Mouse (Mus musculus) gastrocnemius, adult 2 months (tissue): ENCODE data around the gene Ppp1r1b. TPM values are rescaled to one million over a fixed set of nuclear protein-coding genes. Genes with fewer than 3 reads are reported as not detected.

Source experiments
- DNase-seq: peaks from one replicate; pipeline ENCODE4 v3.0.0; 2022
- H3K27ac ChIP-seq: fragments of 200-600 bp; 2 replicates; pipeline ENCODE4 v1.8.1; 2022; ENCODE audit warnings: mild to moderate bottlenecking
- H3K4me3 ChIP-seq: fragments of 200-600 bp; 2 replicates; pipeline ENCODE4 v1.8.1; 2022; ENCODE audit warnings: mild to moderate bottlenecking, moderate library complexity
- CTCF ChIP-seq: fragments of 200-600 bp; IDR thresholded peaks from 2 replicates; pipeline ENCODE4 v1.8.1; 2022; ENCODE audit warnings: antibody characterized with exemption, mild to moderate bottlenecking, moderate library complexity
- intact Hi-C: fragments of 180-260 bp; cut with DNase I; formaldehyde crosslinking; loops from one replicate; pipeline ENCODE4 v1.15.1; 2025
- total RNA-seq, 2 experiments: library from RNA; stranded (reverse); gene quantifications; 2 replicates each; pipeline ENCODE4 v1.2.3; 2021

The Ppp1r1b gene
- total RNA-seq, 2 experiments from 2014 or later = not detected

DNA sequence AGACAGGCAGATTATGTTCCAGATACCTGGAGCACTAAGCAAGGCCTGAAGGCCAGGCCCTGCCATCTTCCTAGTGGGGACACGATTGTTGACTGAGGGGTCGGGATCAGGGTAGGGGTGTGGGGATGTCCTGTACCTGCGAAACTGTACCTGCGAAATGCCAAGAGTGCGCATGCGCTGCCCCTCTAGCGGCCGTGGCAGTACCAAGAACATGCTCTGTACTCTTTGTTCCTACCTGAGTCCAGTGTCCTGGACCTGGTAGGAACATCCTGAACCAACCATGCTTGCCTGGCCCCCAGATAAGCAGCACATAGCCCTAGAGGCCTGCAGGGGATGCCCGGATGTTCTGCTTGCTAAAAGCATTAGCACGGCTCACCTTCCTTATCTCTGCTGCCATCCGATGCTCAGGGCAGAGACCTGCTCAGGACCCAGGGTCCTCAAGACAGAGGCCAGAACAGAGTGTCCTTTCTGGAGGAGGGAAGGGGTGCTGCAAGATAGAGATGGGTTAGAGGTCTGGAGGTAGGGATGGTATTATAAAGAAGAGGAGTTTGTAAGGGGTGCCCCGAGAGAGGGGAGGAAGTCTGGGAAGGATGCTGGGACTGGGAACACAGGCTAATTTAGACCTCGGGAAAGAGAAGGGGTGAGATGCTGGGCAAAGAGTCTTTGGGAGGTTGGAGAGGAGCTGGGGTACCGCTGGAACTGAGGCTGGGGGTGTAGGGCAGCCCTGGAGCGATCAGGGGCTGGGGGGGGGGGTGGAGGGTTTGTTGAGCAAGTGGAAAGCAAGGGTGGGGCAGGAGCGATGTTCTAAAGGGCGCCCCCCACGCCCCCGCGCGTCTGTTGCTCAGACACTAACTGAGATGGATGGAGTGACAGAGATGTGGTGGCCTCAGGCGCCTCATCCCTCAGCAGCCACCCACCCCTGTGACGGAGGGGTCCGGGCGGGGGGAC is 37.7 kb downstream of the Ppp1r1b start, which contains the start of gene Pnmt:
TSS of gene Pnmt (plus strand) at position 813 of the 948 bp plus-strand sequence.
- peak within 1 kb of the TSS; percentile 88 for H3K4me3 ChIP-seq
- intact Hi-C loops = no loop called here
- TF ChIP-seq CTCF = no peak
- DNase-seq = peak; percentile 73
- H3K27ac ChIP-seq = peak within 1 kb of the TSS; percentile 98

DNA sequence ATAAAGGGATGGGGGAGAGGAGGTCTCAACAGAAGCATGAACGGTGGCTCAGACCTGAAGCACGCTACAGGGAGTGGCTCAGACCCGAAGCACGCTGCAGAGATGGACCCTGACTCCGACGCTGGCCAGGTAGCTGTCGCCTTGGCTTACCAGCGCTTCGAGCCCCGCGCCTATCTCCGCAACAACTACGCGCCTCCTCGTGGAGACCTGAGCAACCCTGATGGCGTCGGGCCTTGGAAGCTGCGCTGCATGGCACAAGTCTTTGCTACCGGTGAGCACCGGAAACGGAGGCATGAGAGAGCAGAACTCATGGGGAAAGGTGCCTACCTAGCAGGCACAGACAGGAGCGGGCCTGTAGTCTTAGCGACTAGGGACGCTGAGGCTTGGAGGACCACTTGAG is 38.4 kb downstream of the Ppp1r1b start:
- DNase-seq = peak; percentile 62
- TF ChIP-seq CTCF = no peak
- H3K27ac ChIP-seq = peak overlapping the region; percentile 98
- no peak overlapping the region for H3K4me3 ChIP-seq
- intact Hi-C loops = no loop called here

DNA sequence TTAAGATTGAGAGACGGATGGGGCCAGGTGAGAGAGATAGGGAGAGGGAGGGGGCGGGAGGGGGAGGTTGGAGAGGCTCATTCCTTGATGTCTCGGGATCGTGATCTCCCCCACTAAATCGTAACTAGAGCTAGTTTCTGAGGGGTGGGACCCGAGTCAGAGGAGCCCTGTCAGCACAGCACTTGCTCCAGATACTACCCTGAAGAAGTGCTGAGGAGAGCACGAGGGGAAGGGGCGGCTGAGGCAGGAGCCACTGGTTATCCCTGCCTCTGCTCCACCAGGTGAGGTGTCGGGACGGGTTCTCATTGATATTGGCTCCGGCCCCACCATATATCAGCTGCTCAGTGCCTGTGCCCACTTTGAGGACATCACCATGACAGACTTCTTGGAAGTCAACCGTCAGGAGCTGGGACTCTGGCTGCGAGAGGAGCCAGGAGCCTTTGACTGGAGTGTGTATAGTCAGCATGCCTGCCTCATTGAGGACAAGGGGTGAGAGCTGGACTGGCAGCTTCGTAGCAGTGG is 38.9 kb downstream of the Ppp1r1b start:
- H3K4me3 ChIP-seq = no peak overlapping the region
- peak overlapping the region; percentile 98; the same call in 1 of the 2 replicates for H3K27ac ChIP-seq
- intact Hi-C loops = no loop called here
- peak; percentile 57 for DNase-seq
- no peak for TF ChIP-seq CTCF

DNA sequence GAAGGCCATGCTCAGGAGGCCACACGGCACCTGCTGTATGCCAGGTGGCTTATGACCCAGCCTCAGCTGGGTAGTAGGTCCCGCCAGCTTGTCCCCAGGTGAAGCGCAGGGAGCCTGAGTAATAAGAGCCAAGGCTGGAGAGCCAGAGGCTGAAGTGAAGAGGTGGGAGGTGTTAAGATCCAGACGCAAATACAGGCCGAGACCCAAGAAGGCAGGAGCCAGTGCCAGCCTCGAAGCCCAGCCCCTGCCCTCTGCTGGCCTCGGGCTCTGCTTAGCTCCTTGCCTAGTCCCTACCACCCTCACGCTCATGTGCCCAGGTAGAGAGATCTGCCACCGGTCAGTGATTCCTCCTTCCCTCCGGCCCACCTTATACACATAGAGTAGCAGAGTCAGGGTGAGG is 40.1 kb downstream of the Ppp1r1b start:
- peak overlapping the region; percentile 63 for H3K27ac ChIP-seq
- intact Hi-C loops = no loop called here
- H3K4me3 ChIP-seq = no peak overlapping the region
- no peak for TF ChIP-seq CTCF
- DNase-seq = no peak

DNA sequence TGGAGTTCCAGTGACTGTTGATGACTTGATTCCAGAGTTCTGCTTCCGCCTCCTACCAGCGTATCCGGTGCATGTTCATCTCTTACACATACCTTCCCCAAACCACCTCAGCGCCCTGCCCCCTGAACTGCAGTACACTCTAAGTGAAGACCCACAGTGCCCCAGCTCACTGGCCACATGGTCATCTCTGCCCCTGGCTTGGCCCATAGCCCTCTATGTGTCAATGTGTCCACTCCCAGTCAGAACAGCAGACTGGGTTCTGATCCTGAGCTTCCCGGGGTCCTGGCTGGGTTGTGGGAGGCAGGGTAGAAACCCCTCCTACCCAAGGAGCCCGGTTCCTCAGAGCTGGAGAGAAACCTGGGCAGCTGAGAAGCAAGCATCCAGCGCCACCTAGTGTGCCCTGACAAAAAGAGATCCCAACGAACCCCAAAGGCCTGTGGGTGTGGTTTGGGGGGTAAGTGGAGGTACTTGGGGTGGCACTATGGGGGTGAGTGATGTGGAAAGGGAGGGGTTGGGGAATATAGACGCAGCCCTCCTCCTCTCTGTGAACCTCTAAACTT is 41.1 kb downstream of the Ppp1r1b start:
- Histone ChIP-seq H3K27ac (peak overlapping the region; percentile 63; the same call in 1 of the 2 replicates), H3K4me3 (no peak overlapping the region)
- peak; percentile 79 for TF ChIP-seq CTCF
- peak; percentile 78 for DNase-seq
- intact Hi-C loops = no loop called here

DNA sequence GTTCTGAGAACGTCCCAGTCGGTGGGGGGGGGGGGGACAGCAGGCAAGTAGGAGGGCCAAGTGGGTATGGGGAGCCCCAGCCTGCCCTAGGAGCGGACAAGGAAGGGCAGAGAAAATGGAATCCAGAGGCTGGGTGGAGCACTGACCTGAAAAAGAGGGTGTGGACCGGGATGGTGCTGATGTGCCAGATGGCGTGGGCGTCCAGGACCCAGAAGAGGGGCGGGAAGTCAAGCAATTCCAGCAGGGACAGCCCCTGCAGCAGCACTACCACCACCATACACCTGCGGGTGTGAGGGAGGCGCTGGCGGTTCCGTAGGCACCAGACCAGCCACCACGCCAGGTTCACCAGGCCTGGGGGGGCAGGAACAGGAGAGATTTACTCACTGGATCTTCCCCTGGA is 41.9 kb downstream of the Ppp1r1b start:
- intact Hi-C loops = loop anchor here (2.0 kb wide), 1 partner anchor 47 kb away; no protein-coding TSS in a partner anchor
- TF ChIP-seq CTCF = no peak
- H3K27ac ChIP-seq = no peak overlapping the region
- no peak overlapping the region for H3K4me3 ChIP-seq
- DNase-seq = no peak

DNA sequence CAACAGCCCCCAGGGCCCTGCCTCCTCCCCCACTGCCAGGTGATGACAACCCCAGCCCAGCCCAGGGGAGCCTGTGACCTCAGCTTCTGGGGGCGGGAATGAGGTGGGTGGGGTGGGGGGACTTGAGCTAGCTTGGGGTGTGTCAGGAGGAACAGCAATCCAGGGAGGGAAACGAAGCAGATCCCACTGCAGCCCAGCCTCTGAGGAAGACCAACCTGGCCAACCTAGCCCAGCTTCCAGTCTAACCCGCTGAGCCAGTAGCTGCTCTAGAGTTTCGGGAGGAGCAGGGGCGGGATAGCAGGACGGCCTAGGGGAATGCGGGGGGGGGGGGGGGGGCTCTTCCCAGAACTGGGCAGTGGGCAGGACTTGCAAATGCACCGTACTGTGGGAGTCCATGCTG is 43.8 kb downstream of the Ppp1r1b start:
- no peak overlapping the region for H3K27ac ChIP-seq
- DNase-seq = no peak
- no peak overlapping the region for H3K4me3 ChIP-seq
- intact Hi-C loops = no loop called here
- no peak for TF ChIP-seq CTCF

DNA sequence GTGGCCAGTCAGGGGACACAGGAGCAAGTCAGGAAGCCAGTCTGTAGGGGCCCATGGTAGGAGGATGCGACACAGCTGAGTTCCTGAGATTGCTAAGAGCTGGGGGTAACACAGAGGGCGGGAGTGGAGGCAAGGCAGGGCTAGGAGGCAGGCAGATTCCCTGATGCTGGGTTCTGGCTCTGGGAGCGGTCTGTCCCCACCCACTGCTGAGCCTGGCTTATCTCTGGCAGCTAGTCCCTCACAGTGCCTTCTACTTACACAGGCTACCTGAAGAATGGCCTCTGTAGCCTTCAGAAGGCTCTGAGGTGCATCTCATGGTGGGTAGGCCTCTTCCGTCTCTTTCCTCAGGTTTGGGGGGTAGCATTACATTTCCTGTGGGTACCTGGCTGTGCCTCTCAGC is 44.4 kb downstream of the Ppp1r1b start:
- intact Hi-C loops = no loop called here
- peak overlapping the region; percentile 89; the same call in 1 of the 2 replicates for H3K27ac ChIP-seq

DNA sequence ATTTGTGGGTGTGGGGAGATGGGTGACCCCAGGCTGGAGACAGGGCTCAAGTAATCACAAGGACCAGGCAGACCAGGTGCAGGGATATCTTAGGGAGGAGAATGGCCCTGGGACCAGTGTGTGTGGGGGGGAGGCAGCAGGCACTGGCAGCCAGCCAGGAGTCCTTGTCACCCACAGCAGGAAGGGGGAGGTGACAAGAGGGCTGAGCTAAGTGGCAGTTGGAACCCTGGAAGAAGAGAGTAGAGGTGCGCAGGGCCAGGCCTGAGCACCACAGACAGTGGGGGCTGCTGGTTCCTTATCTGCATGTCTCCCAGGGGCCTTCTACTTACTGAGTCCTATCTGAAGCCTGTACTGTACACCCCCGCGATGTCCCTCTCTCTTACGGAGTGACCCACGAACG is 45.1 kb downstream of the Ppp1r1b start:
- no peak for TF ChIP-seq CTCF
- DNase-seq = no peak
- Histone ChIP-seq H3K27ac (peak overlapping the region; percentile 89), H3K4me3 (no peak overlapping the region)
- intact Hi-C loops = no loop called here

More for the DNA sequence above, 44.4 kb downstream of the Ppp1r1b start:
- no peak overlapping the region for H3K4me3 ChIP-seq
- DNase-seq = no peak
- TF ChIP-seq CTCF = no peak

DNA sequence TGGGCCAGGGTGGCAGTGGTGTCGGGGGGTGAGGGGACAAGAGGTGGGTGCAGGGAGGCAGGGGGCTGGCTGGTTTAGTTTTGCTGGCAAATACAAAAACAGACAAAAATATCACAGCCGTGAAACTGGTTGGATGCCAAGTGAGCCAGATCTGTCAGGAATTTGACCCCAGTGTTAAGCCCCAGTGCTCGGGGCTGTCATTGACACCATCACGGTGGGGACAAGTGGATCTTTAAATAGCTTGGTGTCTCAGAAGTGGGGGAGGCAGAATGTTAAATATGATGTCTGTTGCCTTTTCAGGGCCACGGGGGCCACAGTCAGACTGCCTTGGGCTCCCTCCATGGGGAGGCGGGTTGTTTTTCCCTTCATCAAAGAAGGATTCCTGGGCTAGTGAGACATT is 46.1 kb downstream of the Ppp1r1b start:
- H3K27ac ChIP-seq = peak overlapping the region; percentile 89
- DNase-seq = peak; percentile 71
- no peak overlapping the region for H3K4me3 ChIP-seq
- intact Hi-C loops = no loop called here
- no peak for TF ChIP-seq CTCF

DNA sequence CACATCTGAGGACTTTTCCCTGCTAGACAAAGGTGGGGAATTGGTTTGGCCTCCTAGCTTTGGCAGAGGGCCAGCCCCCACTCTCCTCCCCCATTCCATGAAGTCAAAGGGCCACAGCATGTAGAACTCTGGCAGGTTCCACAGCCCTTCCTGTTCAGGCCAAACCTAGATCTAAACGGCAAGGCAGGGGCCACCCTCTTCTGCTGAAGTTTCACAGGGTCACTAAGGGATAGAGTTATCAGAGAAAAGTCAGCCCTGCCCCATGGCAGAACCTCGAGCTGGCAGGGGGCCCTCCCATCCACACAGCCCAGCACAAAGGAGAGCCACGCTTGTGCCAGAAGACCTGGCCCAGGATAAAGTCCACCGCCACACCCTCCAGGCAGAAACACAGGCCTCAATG is 46.8 kb downstream of the Ppp1r1b start:
- Histone ChIP-seq H3K4me3 (no peak overlapping the region), H3K27ac (peak overlapping the region; percentile 89)
- no peak for DNase-seq
- TF ChIP-seq CTCF = no peak
- intact Hi-C loops = no loop called here

DNA sequence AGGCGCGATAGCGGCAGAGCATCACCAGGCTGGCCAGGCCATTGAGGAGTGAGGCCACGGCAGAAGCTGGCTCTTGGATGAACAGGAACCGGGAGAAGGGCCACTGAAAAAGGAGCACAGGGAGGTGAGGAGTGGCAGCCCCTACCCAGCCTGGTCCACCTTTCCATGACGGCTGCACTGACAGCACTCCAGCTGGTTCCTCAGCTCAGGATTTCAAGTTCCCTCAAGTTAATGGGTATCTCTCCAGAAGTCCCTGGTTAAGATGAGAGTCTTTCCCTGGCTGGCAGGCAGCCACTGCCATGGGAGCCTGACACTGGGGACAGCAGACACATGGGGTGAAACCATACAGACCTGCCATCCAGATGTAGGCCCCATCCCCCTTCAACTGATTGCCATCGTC is 49.7 kb downstream of the Ppp1r1b start:
- Histone ChIP-seq H3K4me3 (no peak overlapping the region), H3K27ac (no peak overlapping the region)
- DNase-seq = no peak
- no peak for TF ChIP-seq CTCF
- intact Hi-C loops = loop anchor here (2.0 kb wide), 1 partner anchor 39 kb away; the partner anchor contains the start of gene Stard3
